Mouse (Mus musculus): ENCODE measurements around the gene Hmx2.
A peak's percentile ranks its signal among the peaks of the same experiment; 100 is the strongest.

Gene Hmx2

GRCm38 (mm10) chr7:131556541-131557271 lies 8.1 kb downstream of the Hmx2 start:
- DNase-seq (ENCODE audit: low spot score): no peak

- no peak for DNase-seq (ENCODE audit: low spot score)
Observed at GRCm38 (mm10) chr7:131557751-131558150, 9.2 kb downstream of the Hmx2 start.

- DNase-seq (ENCODE audit: low spot score): peak; percentile 95
Observed at GRCm38 (mm10) chr7:131559986-131560696, 11.6 kb downstream of the Hmx2 start, which contains the start of gene Bub3. TSS of gene Bub3 (plus strand) at chr7:131560222.

- DNase-seq (ENCODE audit: low spot score): no peak
Observed at GRCm38 (mm10) chr7:131560697-131561042, 12.1 kb downstream of the Hmx2 start.

- DNase-seq (ENCODE audit: low spot score): no peak
Observed at GRCm38 (mm10) chr7:131575246-131575645, 26.7 kb downstream of the Hmx2 start.

- no peak for DNase-seq (ENCODE audit: low spot score)
Observed at GRCm38 (mm10) chr7:131582178-131582577, 33.6 kb downstream of the Hmx2 start.

GRCm38 (mm10) chr7:131585551-131585950 lies 37.0 kb downstream of the Hmx2 start:
- DNase-seq (ENCODE audit: low spot score): no peak

- no peak for DNase-seq (ENCODE audit: low spot score)
Observed at GRCm38 (mm10) chr7:131597779-131598482, 49.4 kb downstream of the Hmx2 start.

GRCm38 (mm10) chr7:131598483-131598824 lies 49.9 kb downstream of the Hmx2 start:
- DNase-seq (ENCODE audit: low spot score): peak; percentile 2

- DNase-seq (ENCODE audit: low spot score): no peak
Observed at GRCm38 (mm10) chr7:131602106-131602505, 53.5 kb downstream of the Hmx2 start.

- no peak for DNase-seq (ENCODE audit: low spot score)
Observed at GRCm38 (mm10) chr7:131603186-131603585, 54.6 kb downstream of the Hmx2 start.

GRCm38 (mm10) chr7:131604946-131605345 lies 56.4 kb downstream of the Hmx2 start:
- DNase-seq (ENCODE audit: low spot score): no peak

- no peak for DNase-seq (ENCODE audit: low spot score)
Observed at GRCm38 (mm10) chr7:131605481-131605880, 56.9 kb downstream of the Hmx2 start.
